Mouse (Mus musculus) frontal cortex, adult 2 months (tissue): ENCODE measurements around the gene Npepps. TPM values are rescaled to one million over a fixed set of nuclear protein-coding genes. Genes with fewer than 3 reads are reported as not detected.
"Not testable (repeated sequence)": the region's sequence is repeated elsewhere in the genome, so short reads cannot be mapped to it uniquely, and the experiment has no call there.

Source experiments
- DNase-seq, 2 experiments: peaks; one replicate each; pipeline ENCODE4 v3.0.0; 2022; ENCODE audit warnings: low spot score in 1 of 2; ENCODE audit errors: extremely low spot score in 1 of 2
- polyA plus RNA-seq: library from polyadenylated mRNA; depleted of rRNA; stranded (reverse); fragments of >200 nt; gene quantifications from 2 replicates; pipeline ENCODE4 v1.2.3, GENCODE M21; 2012

Gene Npepps
- polyA plus RNA-seq, 1 experiment: 103 TPM

DNA sequence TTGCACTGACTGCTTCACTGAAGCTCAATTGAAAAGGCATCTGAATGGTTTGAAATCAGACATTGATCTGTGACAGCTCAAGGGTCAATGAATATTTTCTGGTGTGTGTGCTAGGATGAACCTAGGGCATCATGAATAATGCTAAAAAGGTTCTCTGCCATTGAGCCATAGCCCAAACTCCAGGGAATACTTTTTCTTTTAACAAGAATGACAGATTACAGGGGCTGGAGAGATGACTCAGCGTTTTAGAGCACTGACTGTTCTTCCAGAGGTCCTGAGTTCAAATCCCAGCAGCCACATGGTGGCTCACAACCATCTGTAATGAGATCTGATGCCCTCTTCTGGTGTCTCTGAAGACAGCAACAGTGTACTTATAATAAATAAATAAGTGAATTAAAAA lies 30.8 kb downstream of the Npepps start:
- not testable (repeated sequence) for DNase-seq

DNA sequence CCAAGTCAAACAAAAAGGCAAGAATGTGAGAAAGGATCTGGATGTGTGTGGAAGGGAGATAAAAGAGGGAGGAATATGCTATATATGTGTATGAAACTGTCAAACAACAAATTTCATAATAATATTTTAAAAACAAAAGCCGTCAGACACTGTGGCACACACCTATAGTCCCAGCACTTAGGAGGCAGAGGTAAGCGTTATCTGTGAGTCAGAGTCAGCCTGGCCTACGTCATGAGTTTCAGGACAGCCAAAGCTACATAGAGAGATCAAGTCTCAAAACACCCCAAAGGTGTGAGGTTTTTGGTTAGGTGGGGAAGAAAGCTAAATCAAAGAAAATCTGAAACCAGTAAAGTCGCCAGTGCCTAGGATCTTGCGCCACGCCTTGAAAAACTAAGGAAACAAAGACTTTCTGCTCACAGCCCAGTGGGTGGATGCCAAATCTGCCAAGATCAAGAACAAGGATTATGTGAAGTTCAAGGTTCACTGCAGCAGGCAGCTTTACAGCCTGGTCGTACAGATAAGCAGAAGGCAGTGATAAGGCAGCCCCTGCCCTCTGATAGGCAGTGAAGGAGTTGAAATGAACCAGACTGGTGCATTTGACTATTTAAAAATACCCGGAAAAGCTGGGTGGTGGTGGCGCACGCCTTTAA lies 33.8 kb downstream of the Npepps start:
- DNase-seq: no peak

DNA sequence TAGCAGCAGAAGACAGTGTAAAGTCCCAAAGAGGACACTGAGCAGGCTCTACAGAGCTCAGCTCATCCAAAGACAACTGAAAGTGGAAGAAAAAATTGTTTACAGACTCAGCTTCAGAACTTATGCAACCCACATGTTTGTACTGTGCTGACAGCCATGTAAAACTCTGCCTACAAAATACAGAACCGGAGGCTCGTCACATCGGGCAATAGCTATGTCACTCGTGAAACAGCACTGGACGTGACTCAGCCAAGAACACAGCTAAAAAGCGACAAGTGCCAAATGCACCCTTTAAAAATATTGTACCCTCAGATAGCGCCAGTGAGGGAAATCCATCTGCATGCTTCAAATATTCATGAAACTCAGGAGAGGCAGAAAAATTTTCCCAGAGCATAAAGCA lies 39.1 kb downstream of the Npepps start:
- DNase-seq: peak in 1 of 2 experiments; percentile 29

DNA sequence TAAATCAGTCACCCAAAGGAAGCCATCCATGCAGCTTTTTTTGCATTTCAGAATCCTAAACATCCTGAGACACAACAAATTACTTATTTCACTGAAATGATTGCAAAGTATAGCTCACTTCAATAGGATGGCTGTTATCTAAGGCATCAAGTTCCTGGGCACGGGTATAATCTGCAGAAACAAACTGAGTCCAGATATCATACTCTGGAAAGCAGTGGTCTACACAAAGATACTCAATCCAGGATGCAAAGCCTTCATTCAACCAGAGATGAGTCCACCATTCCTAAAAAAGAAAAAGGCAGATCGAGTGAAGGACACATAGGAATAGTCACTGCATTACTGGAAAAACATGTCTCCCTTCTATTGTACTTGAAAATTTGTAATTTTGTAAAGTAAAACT lies 42.5 kb downstream of the Npepps start:
- no peak for DNase-seq

DNA sequence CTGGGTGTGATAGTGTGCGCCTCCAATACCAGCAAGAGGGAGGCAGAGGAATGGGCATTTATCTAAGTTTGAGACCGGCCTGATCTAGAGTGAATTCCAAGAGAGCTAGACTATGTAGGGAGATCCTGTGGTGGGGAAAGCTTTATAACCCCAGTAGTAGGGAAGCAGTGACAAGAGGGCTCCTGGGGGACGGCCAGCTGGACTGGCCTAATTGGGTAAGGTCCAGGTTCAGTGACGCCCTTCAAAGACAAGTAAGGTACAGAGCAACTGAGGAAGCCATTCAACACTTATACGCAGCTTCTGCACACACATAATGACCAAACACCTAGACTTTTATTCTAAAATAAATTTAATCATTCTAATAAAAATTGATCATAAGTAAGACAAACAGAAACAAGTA lies 48.0 kb downstream of the Npepps start:
- DNase-seq: no peak

DNA sequence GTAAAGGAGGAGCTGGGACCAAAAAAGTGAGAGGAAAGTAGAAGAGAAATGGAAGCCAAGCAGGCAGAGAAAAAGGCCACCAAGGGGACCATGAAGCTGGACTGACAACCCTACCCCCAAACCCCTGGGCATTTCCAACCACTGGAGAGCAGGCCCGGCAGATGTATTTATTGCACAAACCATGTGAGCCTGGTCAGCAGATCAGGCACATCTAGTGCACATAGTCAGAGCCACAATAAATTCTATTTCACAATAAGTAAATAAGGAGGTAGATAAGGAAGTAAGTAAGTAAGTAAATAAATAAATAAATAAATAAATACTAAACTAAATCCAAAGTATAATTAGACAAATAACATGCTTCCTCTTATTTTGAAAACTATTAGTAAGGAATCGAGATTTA lies 51.0 kb downstream of the Npepps start:
- DNase-seq: no peak

DNA sequence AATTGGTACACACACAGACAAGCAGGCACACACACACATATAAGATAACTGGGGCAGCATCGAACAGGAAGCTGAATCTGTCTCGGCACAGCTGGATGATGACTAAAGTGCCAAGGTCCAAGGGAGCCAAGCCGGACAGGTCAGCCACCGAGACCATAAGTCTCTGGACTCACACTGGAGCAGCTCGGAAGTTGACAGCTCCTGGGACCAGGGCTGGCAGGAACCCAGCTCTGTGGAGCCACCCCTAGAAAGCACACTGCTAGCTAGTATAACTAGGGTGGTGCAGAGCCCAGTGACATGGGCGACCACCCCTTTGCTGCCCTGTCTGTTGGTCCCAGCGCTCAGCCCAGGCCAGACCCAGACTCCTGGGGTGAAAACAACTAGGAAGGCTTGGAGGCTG lies 51.5 kb downstream of the Npepps start:
- no peak for DNase-seq

DNA sequence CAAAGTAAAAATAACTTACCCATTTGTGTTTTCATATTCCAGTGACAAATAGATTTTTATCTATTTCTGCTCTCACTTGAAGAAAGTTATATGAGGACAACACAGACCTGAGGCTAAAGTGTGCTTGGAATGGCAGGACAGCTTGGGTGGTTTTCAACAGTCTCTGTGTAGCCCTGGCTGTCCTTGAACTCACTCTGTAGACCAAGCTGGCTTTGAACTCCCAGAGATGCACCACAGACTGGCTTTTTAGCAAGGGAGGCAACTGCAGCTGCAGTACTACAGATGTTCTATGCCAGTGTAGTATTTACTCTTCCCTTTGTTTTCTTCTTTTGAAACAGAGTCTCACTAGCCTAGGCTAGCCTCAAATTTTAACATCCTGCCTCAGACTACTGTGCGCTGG lies 54.3 kb downstream of the Npepps start:
- no peak for DNase-seq

DNA sequence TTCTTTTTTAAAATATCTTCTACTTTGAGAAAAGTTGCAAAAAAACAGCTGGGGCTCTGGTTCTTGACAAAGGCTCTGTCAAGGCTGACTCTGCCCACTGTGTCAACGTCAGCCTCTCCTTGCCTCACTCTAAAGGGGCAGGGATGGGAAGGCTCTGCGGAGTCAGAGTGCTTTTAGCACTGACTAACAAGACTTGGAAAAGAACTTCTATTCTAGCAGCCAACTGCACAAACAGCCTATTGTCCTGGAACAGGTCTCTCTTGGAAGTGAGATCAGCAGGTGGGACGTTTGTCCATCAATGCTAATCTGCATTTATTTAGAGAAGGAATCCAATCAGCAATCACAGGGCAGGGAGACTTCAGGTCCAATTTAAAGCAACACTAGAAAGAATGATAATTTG lies 57.0 kb downstream of the Npepps start:
- no peak for DNase-seq

DNA sequence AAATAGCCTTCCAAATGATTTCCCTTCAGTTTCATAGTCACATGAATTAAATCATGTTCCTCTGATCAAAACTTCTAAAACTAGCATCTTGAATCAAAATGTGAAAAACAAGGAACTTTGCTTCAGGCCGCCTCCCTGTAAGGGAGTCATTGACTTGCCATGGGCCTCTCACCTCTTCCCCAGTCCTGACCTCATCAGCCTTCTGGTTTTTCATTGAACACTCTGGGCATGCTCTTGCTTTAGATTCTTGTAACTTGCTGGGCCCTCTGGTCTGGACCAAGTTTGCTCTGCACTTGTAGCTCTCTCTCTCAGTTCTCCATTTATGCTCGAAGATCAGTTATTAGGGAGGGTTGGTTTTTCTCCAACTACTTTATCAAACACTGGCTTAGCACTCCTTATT lies 58.8 kb downstream of the Npepps start:
- DNase-seq: no peak

DNA sequence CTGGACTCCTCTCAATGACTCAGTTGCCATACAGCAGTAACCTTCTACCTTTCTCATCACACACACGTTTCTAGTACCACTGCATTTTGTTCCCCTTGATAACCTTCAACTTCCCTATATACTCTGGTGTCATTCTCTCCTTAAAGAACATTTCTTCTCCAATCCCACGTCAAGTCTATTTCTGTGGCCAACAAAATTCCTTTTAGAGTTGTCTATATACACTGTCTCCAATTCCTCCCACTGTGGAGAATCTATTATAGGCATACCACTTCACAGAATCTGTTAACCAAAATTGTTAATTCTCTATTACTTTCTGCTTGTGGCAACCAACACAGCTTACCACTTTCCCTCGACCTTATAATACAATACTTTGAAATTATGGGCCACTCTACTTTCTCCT lies 60.2 kb downstream of the Npepps start:
- DNase-seq: peak in 1 of 2 experiments; percentile 38

DNA sequence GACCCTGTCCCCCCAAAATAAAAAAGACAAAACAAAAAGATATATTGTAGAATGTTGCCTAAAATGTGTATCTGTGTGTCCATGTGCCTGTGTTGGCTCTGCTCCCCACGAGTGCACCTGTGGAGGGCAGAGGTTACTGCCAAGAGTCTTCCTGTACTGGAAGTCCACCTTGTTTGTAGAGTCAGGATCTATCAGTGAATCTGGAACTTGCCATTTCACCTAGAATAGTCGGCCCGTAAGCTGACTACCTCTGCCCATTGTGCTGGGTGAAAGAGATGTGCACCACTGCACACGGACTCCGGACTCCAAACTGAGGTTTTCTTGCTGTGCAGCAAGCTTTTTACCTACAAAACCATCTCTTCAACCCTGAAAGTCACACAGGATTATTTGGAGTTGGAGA lies 66.0 kb downstream of the Npepps start:
- no peak for DNase-seq

DNA sequence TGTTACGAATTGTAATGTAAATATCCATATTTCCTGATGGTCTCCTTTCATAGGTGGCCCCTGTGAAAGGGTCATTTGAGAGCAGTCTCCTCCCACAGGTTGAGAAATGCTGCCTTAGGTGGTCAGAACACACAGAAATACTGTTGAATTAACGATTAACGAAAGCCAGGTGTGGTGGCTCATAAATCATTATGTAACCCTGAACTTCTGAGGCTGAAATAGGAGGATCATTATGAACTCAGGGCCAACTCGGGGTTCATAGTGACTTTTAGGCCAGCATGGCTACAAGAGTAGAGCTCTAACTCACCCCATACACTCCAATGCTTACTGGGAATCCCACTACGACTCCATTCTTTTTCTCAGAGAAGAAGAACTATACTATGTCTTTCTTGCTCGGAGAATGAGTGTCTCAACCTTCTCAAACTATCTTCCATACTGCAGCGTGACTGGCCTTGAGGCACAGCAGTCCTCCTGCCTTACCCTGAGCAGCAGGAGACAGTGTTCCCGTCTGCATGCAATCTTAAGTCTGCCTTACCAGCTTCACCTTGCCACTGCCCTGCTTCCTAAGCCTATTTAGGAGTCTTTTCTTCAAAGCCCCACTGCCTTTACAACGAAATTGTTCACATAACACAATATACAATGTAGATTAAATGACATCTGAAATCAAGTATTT lies 69.6 kb downstream of the Npepps start:
- DNase-seq: no peak

DNA sequence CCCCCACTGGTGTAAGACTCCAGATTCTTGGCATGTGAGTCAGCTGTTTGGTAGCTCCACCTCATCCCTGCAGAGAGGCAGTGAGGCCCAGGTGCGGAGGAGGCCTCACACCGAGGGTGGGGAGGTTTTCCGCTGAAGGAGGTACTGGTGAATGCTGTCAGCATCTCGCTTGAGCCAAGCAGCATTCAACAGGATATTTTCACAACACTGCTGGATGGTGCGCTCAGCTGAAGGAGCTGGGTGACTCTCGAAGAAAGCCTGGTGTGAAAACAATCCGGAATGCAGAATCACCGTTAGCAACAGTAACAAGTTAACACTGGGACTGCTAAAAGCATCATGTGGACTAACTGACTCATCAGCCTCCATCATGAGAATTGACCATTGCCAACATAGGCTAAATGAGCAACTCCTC lies 73.4 kb downstream of the Npepps start:
- DNase-seq: peak; percentile 52 to 77

DNA sequence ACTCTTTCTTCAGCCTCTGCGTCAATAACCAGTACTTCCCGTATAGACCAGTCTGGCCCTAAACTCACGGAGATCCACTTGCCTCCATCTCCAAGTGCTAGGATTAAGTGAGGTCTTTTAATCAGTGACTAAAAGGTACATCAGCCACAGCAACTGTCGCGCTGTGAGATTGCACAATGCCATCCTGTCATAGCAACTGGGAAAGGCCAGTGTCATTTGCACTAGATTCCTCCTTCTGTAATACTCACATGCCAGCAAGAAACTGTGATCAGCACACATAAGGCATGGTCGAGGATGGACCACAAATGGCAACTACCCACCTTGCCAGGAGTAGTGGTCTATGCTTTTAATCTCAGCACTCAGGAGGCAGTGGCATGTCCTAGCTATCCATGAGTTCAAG lies 80.9 kb downstream of the Npepps start:
- DNase-seq: no peak

DNA sequence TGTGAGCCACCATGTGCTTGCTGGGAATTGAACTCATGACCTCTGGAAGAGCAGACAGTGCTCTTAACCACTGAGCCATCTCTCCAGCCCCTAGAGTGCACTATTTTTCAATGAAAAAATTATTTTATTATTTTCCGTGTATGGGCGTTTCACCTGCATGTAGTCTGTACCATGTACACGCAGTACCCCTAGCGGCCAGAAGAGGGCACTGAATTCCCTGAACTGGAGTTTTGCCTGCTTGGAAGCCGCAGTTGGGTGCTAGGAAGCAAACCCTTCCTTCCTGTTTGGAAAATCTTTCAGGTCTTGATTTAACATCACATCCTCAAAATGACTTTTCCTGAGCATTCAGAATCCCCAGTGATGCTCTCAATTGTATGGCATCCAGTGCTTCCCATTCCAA lies 81.8 kb downstream of the Npepps start:
- DNase-seq: peak in 1 of 2 experiments; percentile 38

DNA sequence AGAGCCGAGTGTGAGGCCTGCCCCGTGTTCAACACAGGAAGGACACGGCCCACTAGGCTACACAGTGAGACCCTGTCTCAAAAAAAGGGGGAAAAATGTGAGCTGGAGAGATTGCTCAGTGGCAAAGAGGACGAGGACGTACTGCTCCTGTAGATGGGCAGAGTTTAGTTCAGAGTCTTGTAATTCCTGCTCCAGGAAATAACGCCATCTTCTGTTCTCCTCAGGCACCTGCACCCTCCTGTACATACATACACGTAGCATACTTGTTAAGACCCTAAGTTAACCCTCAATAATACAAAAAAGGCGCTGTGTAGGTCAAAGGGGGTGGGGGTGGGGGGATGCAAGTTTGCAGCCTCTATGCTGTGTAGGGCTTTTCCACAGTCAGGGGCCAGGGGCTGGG lies 83.4 kb downstream of the Npepps start:
- no peak for DNase-seq

DNA sequence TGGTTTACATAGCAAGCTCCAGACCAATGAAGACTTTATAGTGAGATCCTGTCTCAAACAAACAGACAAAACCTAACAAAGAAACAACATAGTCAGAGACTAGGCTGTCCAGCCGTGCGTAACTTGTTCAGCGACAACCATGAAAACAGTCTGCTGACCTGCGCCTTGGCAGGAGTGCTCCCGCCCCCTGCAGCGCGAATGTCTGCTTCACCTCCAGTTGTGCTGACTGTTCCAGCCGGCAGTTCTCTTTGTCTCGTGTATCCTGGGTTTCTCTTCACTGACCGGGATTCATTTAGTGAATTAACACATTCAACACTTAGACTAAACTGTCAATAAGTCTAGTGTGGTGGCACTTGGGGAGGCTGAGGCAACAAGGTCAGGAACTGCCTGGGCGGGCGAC lies 83.9 kb downstream of the Npepps start:
- DNase-seq: no peak

DNA sequence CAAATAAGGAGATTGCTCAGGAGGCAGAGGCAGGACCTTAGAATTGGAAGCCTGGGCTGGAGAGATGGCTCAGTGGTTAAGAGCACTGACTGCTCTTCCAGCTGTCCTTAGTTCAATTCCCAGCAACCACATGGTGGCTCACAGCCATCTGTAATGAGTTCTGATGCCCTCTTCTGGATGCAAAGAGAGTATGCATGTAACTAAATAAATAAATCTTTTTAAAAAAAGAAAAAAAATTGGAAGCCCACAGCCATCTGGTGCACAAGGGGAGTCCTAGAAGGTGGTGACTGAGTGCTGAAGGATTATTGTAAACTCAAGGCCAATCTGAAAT lies 87.9 kb downstream of the Npepps start:
- no peak for DNase-seq

DNA sequence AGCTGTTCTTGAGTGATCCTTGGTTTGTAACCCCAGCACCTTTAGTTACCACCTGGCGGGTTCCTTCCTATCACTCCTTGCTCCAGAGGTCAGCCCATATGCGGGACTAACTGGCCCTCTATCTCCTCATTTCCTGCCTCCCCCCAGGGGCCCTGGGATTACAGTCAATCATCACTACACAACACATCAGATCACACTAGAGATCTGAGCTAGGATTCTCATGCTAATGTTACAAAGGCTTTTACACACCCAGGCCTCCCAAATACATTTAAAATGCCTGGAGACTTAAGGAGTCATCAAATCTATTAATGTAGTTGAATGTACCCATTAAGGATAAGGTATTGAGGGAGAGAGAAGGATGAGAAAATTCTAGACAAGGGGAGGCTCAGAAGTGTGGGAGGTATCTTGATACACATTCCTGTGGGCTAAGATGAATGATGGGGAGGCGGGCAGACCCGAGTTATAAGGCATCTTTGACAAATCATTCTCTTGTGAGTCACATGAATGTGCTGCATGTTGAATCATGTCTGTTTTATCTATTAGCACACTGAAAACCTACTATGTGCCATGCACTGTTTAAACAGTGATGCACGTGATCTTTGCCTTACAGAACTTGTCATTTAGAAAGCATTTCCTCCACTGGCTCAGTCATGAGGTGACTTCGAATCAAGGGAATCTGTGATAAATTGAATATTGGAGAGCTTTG lies 88.4 kb downstream of the Npepps start:
- DNase-seq: no peak

DNA sequence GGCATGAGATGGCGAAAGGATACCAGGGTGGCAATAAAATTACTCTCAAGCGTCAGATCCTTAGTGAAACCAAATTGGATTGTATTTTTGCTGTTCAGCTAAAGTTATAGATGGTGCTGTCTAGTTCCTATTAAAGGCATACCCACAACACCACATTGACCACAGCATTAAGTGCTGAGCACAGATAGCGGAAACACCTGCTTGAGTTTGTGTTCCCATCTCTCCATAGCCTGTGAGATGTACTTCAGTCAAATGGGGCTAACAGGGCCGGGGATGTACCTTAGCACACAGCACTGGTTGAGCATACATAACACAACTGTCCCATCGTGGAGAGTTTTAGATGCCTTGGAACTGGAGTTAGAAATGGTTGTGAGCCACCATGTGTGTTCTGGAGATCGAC lies 89.4 kb downstream of the Npepps start:
- DNase-seq: no peak

DNA sequence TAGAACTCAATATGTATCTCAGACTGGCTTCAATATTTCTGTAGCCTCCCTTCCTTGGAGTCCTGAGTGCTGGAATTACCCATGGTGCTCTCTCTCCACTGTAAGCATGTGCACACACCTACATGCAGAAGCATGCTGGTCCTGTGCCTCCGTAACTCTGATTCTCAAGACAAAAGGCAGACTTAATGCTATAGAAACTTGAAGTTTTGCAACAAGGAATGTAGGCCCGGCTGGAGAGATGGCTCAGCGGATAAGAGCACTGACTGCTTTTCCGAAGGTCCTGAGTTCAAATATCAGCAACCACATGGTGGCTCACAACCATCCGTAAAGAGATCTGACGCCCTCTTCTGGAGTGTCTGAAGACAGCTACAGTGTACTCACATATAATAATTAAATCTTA lies 90.8 kb downstream of the Npepps start:
- DNase-seq: not testable (repeated sequence)
